Mouse (Mus musculus) brain, adult 2 months (tissue): ENCODE measurements at regions not wholly inside any gene's neighbourhood (a gene's known extent, or its start where the extent isn't known, plus 50 kb on each side); places are given as distances from the start of the nearest gene placed in this dataset.

Experiments used
- DNase-seq: peaks from one replicate; pipeline ENCODE4 v3.0.0; 2011; ENCODE audit warnings: low read depth, low spot score

- no peak for DNase-seq
These were observed 109.3 kb upstream of the B430305J03Rik start for GRCm38 (mm10) chr3:61475018-61475417.

GRCm38 (mm10) chr3:61467158-61467557 lies 101.4 kb upstream of the B430305J03Rik start:
- DNase-seq: peak; percentile 46

GRCm38 (mm10) chr3:61466641-61467040 lies 100.9 kb upstream of the B430305J03Rik start:
- peak; percentile 47 for DNase-seq

- DNase-seq: no peak
These were observed 94.3 kb upstream of the B430305J03Rik start for GRCm38 (mm10) chr3:61460076-61460475.

GRCm38 (mm10) chr3:61456598-61456997 lies 90.8 kb upstream of the B430305J03Rik start:
- no peak for DNase-seq

- DNase-seq: peak; percentile 2
These were observed 76.4 kb upstream of the B430305J03Rik start for GRCm38 (mm10) chr3:61442000-61442739.

- peak; percentile 76 for DNase-seq
These were observed 75.7 kb upstream of the B430305J03Rik start for GRCm38 (mm10) chr3:61441445-61441844.

- DNase-seq: no peak
These were observed 63.0 kb upstream of the B430305J03Rik start for GRCm38 (mm10) chr3:61428713-61429112.

- peak; percentile 60 for DNase-seq
These were observed 58.2 kb upstream of the B430305J03Rik start for GRCm38 (mm10) chr3:61423945-61424344.

GRCm38 (mm10) chr3:61419706-61420105 lies 54.0 kb upstream of the B430305J03Rik start:
- DNase-seq: peak; percentile 78

- peak; percentile 29 for DNase-seq
These were observed 52.3 kb upstream of the B430305J03Rik start for GRCm38 (mm10) chr3:61418096-61418495.
